Comparison of ENCODE assay signal across 24 mouse cellular contexts in the genomic region with DNA sequence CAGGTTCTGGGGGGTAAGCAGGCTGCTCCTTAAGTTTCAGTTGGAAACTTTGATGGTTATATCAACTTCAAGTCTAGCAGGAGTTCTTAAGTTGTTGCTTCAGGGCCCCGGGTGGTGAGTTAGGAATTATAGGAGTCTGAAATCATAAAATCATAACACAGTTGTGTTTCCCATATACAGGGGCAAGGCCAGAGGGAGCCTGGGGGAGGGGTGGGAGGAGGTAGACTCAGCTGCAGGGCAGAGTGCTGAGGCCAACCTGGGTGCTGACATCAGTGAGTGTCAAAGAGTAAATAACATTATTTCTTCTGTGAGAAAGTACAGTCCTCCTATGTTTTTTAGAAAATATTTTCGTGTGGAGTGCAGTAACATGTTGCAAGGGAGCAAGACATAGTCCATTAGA. TPM values are rescaled to one million over a fixed set of nuclear protein-coding genes. Genes with fewer than 3 reads are reported as not detected.
DNase-seq lines count a peak whose midpoint lies in the region; ATAC-seq and TF ChIP-seq lines count a peak whose summit lies in the region.
"Had no signal": no experiment of that assay in that cellular context is flagged by ENCODE, and none has a peak within 500 bp of the region (broad histone marks: within the 10 kb centered on the region; RNA-seq: fewer than 3 reads in every experiment).

No protein-coding gene starts in this region.

- no peak overlapping the region for H3K4me3 ChIP-seq in gastrocnemius, adult 2 months
- no peak overlapping the region for H3K4me3 ChIP-seq in kidney, embryonic 15.5 days (replicated peaks)
- H3K4me3 ChIP-seq in intestine, embryonic 15.5 days (replicated peaks), result no peak overlapping the region
- no peak overlapping the region for H3K4me3 ChIP-seq in stomach, embryonic 15.5 days (replicated peaks)
- H3K4me3 ChIP-seq: erythroblast, embryonic 14.5 days; forebrain, embryonic 13.5 days; heart, embryonic 12.5 days; hindbrain, embryonic 15.5 days; layer of hippocampus, adult 2 months; midbrain, embryonic 15.5 days; neural tube, embryonic 15.5 days had no signal

- WGBS in kidney, embryonic 15.5 days, result 53% methylated on average over 2 of the region's 2 CpGs
- 32% methylated on average over 2 of the region's 2 CpGs for WGBS in intestine, embryonic 15.5 days
- 29% methylated on average over 2 of the region's 2 CpGs for WGBS in stomach, embryonic 15.5 days

- no peaks in the 10 kb centered on the region for H3K27me3 ChIP-seq in kidney, embryonic 15.5 days
- no peaks in the 10 kb centered on the region for H3K27me3 ChIP-seq in intestine, embryonic 15.5 days (replicated peaks)
- no peaks in the 10 kb centered on the region for H3K27me3 ChIP-seq in stomach, embryonic 15.5 days (replicated peaks)
- H3K27me3 ChIP-seq: forebrain, embryonic 13.5 days; heart, embryonic 12.5 days; hindbrain, embryonic 15.5 days; midbrain, embryonic 15.5 days; neural tube, embryonic 15.5 days had no signal

- intact Hi-C loops in gastrocnemius, adult 2 months (cut with DNase I), result no loop called here

- no peak overlapping the region for H3K9ac ChIP-seq in kidney, embryonic 15.5 days
- no peak overlapping the region for H3K9ac ChIP-seq in intestine, embryonic 15.5 days
- no peak overlapping the region for H3K9ac ChIP-seq in stomach, embryonic 15.5 days
- H3K9ac ChIP-seq: forebrain, embryonic 13.5 days; heart, embryonic 12.5 days; hindbrain, embryonic 15.5 days; liver, embryonic 14.5 days; lung, embryonic 14.5 days; midbrain, embryonic 15.5 days; neural tube, embryonic 15.5 days had no signal

- no peak for TF ChIP-seq CTCF in gastrocnemius, adult 2 months (IDR thresholded peaks at IDR 0.05)

- H3K9me3 ChIP-seq in kidney, embryonic 15.5 days (replicated peaks), result no peaks in the 10 kb centered on the region
- no peaks in the 10 kb centered on the region for H3K9me3 ChIP-seq in intestine, embryonic 15.5 days
- H3K9me3 ChIP-seq in stomach, embryonic 15.5 days, result no peaks in the 10 kb centered on the region
- H3K9me3 ChIP-seq: forebrain, embryonic 13.5 days; heart, embryonic 12.5 days; hindbrain, embryonic 15.5 days; midbrain, embryonic 15.5 days; neural tube, embryonic 15.5 days had no signal

- no peaks in the 10 kb centered on the region for H3K36me3 ChIP-seq in kidney, embryonic 15.5 days
- H3K36me3 ChIP-seq in intestine, embryonic 15.5 days, result no peaks in the 10 kb centered on the region
- H3K36me3 ChIP-seq in stomach, embryonic 15.5 days, result no peaks in the 10 kb centered on the region
- H3K36me3 ChIP-seq: heart, embryonic 12.5 days; hindbrain, embryonic 15.5 days; midbrain, embryonic 15.5 days; neural tube, embryonic 15.5 days had no signal

- ATAC-seq in kidney, embryonic 15.5 days (replicated peaks; ENCODE audit: low FRiP score), result no peak
- peak; percentile 56; the same call in 1 of the 2 replicates for ATAC-seq in intestine, embryonic 15.5 days
- no peak for ATAC-seq in stomach, embryonic 15.5 days (ENCODE audit: insufficient read depth, low FRiP score, low read depth)
- ATAC-seq: forebrain, embryonic 13.5 days had no signal

- H3K4me2 ChIP-seq in kidney, embryonic 15.5 days, result no peak overlapping the region
- H3K4me2 ChIP-seq in intestine, embryonic 15.5 days (replicated peaks), result no peak overlapping the region
- H3K4me2 ChIP-seq in stomach, embryonic 15.5 days, result no peak overlapping the region
- H3K4me2 ChIP-seq: forebrain, embryonic 13.5 days; heart, embryonic 12.5 days; hindbrain, embryonic 15.5 days; lung, embryonic 14.5 days; midbrain, embryonic 15.5 days; neural tube, embryonic 15.5 days had no signal

- peaks cover 37% of the 10 kb centered on the region for H3K4me1 ChIP-seq in kidney, embryonic 15.5 days
- H3K4me1 ChIP-seq in intestine, embryonic 15.5 days (replicated peaks), result peaks cover 15% of the 10 kb centered on the region
- H3K4me1 ChIP-seq in stomach, embryonic 15.5 days, result peaks cover 24% of the 10 kb centered on the region

- 0 out of 2 replicates have a peak overlapping the region, but pooled peaks have one; percentile 4 for H3K27ac ChIP-seq in gastrocnemius, adult 2 months
- peak overlapping the region; percentile 55 for H3K27ac ChIP-seq in kidney, embryonic 15.5 days
- H3K27ac ChIP-seq in intestine, embryonic 15.5 days, result no peak overlapping the region
- peak overlapping the region; percentile 70 for H3K27ac ChIP-seq in stomach, embryonic 15.5 days
- H3K27ac ChIP-seq: forebrain, embryonic 13.5 days; hindbrain, embryonic 15.5 days; layer of hippocampus, adult 2 months; liver, embryonic 14.5 days; macrophage; midbrain, embryonic 15.5 days; neural tube, embryonic 15.5 days had no signal

- DNase-seq in gastrocnemius, adult 2 months, result no peak
- no peak for DNase-seq in gastrocnemius, adult 18-20 months (ENCODE audit: low spot score)
- DNase-seq in kidney, postnatal 14 days, result no peak
- no peak for DNase-seq in MN1 (ENCODE audit: low spot score)
- DNase-seq in cerebellum, postnatal 25 days, result no peak
- DNase-seq: adrenal gland, postnatal 25 days; cerebellum, adult 9-10 months; heart, postnatal 10 days; kidney, adult 11 months; lung, embryonic 14.5 days; right cerebral cortex, adult 18-20 months; right cerebral cortex, postnatal 4 days had no signal

RNA-seq across cellular contexts. Expression of gene Gnaq, which starts 55.3 kb away (rescaled TPM):
- total RNA-seq in gastrocnemius, adult 2 months (2021), result 10 to 100 TPM; 12.2 to 15.7 TPM
- total RNA-seq in gastrocnemius, adult 18-20 months (2021), result 10 to 100 TPM; 11.9 to 14.9 TPM
- polyA plus RNA-seq in kidney, embryonic 15.5 days (2015; fragmentation: Nextera tagmentation; extraction: Ambion mirVana), result 36.2 and 41.6 TPM in 2 replicates
- 28.1 and 28.3 TPM in 2 replicates for polyA plus RNA-seq in intestine, embryonic 15.5 days (2015; fragmentation: Nextera tagmentation; extraction: Ambion mirVana)
- polyA plus RNA-seq in stomach, embryonic 15.5 days (2015; fragmentation: Nextera tagmentation; extraction: Ambion mirVana), result 35.6 and 36.2 TPM in 2 replicates
- polyA plus RNA-seq: erythroblast, embryonic 14.5 days had no signal
